Mouse (Mus musculus): Measurements from ENCODE around the gene Rpa3.

Rpa3 gene

DNA sequence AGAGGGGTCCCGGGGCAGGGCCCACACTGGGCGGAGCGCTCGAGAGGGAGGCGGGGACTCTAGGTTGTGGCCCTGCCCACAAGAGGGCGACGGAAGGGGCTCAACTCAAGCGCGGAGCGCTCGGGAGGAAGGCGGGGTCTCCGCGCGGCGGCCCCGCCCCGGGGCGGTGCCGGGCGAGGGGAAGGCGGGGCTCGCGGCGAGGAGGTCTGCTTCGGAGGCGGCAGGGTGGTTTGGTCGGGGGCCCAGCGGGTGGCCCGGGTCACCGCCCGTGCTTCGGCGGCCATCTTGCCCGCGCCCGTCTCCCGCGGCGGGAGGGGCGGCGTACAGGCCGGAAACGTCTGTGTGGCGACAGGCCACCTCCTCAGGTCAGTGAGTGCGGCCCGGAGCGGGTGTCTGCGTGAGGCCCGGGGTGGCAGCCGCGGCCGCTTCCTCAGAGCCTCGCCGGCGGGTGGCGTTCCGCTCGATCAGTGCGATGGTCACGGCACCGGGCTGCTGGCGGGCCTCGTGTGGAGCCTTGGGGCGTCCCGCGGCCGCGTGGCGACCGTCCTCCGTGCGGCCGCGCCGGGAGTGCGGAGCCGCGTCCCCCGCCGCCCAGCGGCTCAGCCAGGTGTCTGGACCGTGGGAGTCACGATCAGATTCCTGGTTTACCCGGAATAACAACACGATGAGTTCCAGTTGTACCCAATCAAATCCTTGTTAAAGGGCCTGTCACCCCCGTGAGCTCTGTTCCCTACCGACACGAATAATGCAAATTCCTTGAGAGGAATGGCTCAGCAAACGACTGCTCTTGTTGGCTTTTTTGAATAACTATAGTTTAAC lies 49.7 kb downstream of the Rpa3 start, which contains the start of gene Mios:
Mios (plus strand) TSS at position 176 of the 819 bp plus-strand sequence.
- peak; percentile 100 for DNase-seq (ENCODE audit: extremely low read depth, insufficient read length, low spot score)

All from 3134 (cell line).